Mouse (Mus musculus): ENCODE data around the gene Abhd6.
"Not testable (repeated sequence)": the region's sequence is repeated elsewhere in the genome, so short reads cannot be mapped to it uniquely, and the experiment has no call there.

Abhd6 gene

GRCm38 (mm10) chr14:7999435-7999834 is 3.3 kb upstream of the Abhd6 start:
- no peak for DNase-seq

DNA sequence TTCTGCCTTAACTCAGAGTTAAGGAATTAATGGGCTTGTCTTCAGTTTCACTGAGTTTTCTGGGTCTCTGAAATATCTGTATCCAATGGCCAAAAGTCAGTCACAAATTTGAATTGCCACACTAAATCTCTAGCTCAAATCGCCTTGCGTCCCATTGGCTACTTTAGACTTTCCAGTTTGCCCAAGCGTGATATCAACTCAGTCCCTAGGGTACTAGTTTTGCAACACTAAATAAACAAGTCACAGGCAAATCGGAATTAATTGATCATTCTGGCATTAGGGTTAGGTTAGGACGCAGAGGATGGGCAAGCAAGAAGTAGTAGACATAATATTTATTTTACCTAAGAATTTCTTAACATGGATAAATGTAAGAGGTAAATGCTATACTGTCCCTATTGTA is 2.5 kb upstream of the Abhd6 start:
- DNase-seq, result no peak

DNA sequence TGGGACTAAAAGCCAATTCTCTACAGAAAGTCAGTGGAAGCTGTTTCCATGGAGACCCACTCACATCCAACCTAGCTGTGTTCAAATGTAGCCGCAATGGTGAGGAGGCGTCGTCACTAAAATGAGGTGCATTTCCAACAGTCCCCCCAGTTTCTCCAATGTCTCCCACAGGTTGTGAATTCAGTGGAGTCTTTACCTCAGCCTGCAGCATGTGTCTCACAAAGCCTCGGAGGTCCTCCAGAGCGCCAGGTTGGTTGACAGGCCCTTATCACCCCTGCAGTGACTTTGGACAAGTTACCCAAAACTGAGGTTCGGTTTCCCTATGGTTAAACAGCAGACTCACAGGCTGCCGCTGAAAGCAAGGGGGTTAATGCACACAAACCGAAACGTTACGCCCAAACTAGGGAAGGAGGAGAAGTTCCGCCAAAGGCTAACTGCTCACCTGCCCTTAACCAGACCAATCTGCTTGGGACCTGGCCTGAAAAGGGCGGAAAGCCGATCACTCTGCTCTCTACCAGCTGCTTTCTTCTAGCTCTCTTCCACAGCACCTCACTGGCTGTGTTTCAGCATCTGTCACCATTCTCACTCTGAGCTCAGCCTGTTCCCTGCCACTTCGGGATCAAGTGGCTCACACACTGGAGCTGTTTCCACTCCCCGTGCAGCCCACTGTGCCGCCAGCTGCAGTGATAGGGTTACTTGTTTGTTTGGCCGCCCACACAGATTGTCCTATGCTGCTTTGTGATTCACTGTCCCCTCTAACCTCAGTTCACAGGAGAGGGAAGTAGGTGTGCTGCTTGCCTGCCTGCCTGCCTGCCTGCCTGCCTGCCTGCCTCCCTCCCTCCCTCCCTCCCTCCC is 1.6 kb upstream of the Abhd6 start:
- no peak for DNase-seq

GRCm38 (mm10) chr14:8003093-8003670 is 480 bp downstream of the Abhd6 start:
- DNase-seq, result peak; percentile 61

GRCm38 (mm10) chr14:8003727-8004670 is 1.3 kb downstream of the Abhd6 start:
- DNase-seq, result no peak

- not testable (repeated sequence) for DNase-seq
Observed at GRCm38 (mm10) chr14:8006061-8006460, 3.4 kb downstream of the Abhd6 start.

DNA sequence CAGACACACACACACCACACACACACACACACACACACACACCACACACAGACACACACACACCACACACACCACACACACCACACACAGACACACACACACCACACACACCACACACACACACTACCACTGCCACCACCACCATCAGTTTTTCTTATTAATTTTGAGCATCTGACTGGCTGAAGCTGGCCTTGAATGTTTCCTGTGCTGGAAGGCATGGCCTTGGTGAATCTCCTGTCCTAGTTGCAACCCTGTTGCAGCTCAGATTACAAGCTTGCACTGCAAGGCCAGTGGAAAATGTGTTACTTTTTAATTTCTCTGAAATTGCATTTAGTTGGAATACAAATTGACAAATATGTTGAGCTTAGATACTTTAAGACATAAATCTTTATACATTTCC is 4.4 kb downstream of the Abhd6 start:
- DNase-seq, result no peak

DNA sequence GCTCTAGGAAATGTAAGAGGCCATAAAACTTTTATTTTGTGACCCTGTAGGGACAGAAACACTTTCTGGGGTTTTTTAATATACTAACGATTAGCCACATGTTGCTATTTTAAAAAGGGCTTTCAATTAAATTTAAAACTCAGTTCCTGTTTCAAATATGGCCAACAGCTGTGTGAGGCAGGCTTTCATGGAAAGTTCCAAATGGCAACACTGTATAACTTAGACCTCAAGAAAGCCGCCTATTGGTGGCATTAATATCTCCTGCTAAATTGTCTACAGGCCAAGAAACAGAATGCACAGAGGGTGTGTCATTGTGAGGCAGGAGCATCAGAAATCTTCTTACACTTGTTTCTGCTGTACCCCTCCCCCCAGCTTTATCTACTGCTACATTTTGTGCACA is 4.8 kb downstream of the Abhd6 start:
- DNase-seq, result no peak

- no peak for DNase-seq
Observed at GRCm38 (mm10) chr14:8007923-8008322, 5.2 kb downstream of the Abhd6 start.

DNA sequence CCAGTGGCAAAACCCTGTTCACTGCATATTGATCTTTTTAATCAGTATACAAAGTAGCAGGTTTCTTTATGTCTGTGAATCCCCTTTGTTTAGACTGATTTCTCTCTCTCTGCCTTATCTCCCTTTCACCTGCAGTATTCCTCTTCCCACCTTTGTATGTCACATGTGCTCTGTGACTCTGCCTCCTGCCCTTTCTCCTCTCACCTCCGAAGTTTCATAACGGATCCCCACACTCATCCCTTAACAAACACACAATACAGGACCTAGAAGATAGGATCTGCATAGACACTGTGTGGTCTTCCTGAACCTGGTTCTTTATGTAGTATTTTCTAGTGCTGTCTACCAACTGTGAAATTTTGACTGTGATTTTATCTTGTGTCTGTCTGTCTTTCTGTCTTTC is 8.6 kb downstream of the Abhd6 start:
- no peak for DNase-seq

- DNase-seq, result no peak
Observed at GRCm38 (mm10) chr14:8011938-8012337, 9.2 kb downstream of the Abhd6 start.

GRCm38 (mm10) chr14:8015756-8016155 is 13.1 kb downstream of the Abhd6 start:
- DNase-seq, result no peak

- DNase-seq, result no peak
Observed at GRCm38 (mm10) chr14:8016276-8016675, 13.6 kb downstream of the Abhd6 start.

GRCm38 (mm10) chr14:8016951-8017350 is 14.2 kb downstream of the Abhd6 start:
- DNase-seq, result no peak

- no peak for DNase-seq
Observed at GRCm38 (mm10) chr14:8020011-8020410, 17.3 kb downstream of the Abhd6 start.

DNA sequence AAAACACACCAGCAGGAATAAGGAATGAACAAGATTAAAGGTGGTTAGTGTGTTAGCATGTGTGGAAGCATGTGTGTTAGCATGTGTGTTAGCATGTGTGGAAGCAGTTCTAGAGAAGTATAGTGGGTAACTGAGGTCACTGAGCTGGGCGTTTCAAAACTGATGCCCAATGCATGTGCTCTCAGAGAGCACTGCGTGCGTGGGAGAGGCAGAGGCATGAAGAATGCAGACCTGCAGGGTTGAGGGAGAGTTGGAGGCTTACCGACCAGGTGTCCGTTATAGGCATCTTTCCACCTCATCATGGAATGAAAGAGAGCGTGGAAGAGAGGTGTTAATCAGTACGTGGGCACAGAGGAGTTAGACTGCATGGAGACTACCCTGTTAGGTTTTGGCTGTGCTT is 17.8 kb downstream of the Abhd6 start:
- no peak for DNase-seq

- DNase-seq, result no peak
Observed at GRCm38 (mm10) chr14:8024469-8024868, 21.8 kb downstream of the Abhd6 start.

DNA sequence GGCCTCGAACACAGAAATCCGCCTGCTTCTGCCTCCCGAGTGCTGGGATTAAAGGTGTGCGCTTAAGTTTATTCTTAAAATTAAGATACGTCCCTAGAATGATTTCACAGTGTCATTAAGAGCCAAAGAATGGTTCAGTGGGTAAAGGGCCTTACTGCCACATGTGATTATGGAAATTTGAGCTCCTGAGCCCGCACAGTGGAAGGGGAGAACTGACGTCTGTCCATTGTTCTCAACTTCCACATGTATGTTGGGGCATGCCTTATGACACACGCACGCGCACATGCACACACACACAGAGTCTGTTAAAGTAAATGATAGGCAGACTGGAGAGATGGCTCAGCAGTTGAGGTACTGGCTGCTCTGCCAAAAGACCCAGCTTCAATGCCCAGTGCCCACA is 22.2 kb downstream of the Abhd6 start:
- DNase-seq, result no peak

DNA sequence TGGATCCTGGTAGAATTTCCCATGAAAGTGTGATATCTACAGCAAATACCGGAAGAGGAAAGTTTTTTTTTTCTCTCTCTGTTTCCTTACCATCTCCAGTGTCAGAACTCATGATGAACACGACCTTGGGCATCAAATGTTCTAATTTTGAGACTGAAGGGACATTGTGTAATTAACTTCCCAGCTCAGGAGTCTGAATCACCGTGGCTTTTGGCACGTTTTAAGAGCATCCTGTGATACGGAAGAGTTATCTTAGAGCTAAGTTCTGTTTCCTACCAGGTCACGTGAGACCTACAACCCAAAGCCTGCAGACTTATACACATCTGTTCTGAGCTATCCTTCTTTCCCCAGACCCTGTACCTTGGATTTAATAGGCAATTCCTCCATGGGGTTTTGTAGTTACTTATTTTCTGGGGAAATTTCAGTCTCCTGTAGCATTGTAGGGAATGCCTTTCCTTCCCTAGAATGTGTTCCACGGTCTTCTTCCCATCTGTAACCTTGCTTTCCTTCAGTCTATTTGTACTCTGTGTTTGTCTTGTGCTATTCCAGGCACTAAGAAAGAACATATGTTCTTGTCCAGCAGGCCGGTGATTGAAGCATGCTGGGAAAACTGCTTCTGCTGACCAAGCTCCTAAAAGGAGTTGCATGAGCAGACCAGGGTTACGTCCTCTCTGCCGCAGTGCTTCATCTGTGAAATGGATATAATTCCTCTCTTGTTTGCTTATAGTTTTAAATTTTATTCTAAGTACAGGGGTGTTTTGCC is 24.2 kb downstream of the Abhd6 start:
- no peak for DNase-seq

GRCm38 (mm10) chr14:8028086-8028485 is 25.4 kb downstream of the Abhd6 start:
- DNase-seq, result no peak

DNA sequence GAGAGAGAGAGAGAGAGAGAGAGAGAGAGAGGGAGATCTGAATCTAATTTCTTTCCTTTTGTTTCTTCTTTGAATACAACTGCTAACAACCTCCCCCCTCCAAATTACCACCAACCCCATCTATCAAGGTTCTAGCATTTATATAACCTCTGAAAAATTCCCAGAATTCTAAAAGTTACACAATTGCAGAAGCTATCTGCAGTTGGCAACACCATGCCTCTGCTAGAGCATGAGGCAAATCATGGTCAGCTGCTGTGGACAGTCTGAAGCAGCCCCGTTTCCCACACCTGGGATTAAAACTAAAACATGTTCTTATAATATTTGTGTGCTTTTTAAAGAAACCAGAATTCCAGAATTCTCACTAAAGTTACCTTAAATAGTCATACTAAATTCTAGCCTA is 27.1 kb downstream of the Abhd6 start:
- no peak for DNase-seq

DNA sequence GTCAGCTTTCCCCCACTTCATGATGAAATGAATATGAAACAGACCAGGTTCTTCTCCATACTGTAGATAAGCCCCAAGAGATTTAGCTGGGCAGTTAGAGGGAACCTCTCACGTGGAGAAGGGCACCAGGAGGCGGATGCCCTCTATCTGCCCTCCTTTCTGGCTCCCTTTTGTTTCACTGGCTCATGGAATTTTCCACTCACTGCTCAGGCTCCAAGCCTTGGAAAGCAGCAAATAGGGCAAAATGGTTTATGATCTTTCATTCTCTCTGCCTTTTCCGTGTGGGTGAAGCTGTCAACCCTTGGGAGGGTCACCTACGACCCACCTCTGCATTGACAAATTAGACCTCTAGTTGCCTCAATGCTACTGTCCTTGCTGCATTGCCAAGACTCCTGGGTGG is 27.8 kb downstream of the Abhd6 start:
- DNase-seq, result no peak

Measured in embryo, embryonic 11 days (tissue).